Mouse (Mus musculus) testis, postnatal 10 days (tissue): ENCODE results near the gene Khdrbs1.
"Not testable (repeated sequence)": the region's sequence is repeated elsewhere in the genome, so short reads cannot be mapped to it uniquely, and the experiment has no call there.

Experiments used
- DNase-seq: peaks from one replicate; pipeline ENCODE4 v3.0.0; 2021; ENCODE audit warnings: low spot score

Gene Khdrbs1

DNA sequence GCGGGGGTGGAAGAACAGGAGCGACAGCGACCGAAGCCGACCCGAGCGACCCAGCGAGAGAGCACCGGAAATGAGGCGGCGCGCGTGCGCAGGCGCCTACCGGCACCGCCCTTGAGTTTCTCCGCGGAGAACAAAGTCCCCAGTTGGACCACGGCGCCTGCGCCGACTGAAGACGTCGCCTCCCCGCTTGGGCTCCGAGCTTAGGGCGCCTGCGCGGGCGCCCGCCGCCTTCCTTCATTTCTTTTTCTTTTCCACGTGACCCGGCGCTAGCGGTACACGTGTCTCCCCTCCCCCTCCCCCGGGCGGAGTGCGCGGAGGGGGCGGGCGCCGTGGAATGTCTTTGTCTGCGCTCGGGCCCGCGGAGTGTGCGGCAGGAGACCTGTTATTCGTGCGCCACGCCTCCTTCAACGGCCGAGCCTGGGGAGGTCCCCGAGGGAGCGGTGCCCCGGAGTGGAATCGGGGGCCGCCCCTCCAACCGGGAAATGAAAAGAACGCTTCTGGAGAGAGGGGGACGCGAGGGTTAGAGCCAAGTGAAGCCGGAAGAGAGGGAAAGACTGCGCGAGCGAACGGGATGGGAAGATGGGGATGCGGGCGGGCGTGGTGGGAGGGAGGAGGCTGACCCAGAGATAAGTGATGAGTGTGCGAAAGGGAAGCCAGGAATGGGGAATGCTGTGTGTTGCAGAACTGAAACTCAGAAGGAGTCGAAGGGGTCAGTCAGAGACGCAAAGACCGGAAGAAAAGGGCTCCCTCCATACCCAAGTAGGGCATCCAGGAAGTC, at the start of gene Khdrbs1:
TSS of gene Khdrbs1 (minus strand) at position 72 of the 778 bp plus-strand sequence.
- DNase-seq = peak; percentile 99

GRCm38 (mm10) chr4:129791399-129791798, 49.3 kb upstream of the Khdrbs1 start:
- DNase-seq = no peak

DNA sequence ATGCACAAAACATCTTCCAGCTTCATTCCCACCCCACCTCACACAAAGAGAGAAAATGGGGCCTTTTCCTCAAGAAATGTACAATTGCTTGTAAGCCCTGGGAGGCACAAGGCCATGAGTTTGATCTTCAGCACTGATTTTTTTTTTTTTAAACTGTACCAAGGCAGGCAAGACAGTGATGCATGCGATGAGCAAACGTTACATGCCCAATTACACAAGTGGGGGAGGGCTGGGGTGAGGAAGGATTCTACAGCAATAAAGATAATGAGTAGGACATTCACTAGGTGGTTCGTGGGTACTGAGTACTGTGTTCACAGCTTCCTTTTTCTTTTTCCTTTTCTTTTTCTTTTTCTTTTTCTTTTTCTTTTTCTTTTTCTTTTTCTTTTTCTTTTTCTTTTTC, 48.4 kb upstream of the Khdrbs1 start:
- no peak for DNase-seq

DNA sequence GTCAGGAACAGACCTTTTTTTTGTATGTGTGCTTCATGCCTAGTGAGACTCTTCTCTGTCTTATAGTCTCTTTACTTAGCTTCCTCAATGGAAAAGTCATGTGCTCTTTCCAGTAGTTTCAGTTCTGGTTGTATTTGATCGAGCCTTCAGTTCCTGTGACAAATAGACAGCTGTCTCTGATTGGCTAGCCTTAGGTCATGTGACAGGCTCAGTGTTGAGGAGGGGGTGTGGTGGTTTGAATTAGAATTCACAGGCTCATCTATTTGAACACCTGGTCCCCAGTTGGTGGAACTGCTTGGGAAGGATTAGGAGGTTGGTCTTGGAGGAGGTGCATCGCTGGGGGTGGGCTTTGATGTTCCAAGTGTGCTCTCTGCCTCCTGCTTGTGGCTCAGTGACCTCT, 47.5 kb upstream of the Khdrbs1 start:
- DNase-seq = no peak

- DNase-seq = no peak
Observed at GRCm38 (mm10) chr4:129788693-129789092, 46.6 kb upstream of the Khdrbs1 start.

DNA sequence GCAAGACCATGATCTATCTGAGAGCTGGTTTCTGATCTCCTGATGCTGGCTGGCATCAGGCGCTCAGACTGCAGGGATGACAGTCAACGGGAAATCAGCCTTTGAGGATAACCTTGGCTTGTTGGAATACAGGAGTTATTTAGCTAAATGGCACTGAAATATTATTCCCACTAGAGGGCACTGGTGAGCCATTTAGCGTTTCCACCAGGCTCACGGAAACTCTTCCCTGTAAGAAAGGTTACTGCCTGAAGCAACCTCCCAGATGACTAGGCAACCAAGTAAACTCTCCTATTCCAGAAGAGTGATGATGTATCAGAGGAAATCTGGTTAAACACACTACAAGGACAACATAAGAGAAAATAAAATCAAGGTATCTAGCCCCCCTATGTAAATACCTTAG, 43.1 kb upstream of the Khdrbs1 start:
- peak; percentile 65 for DNase-seq

DNA sequence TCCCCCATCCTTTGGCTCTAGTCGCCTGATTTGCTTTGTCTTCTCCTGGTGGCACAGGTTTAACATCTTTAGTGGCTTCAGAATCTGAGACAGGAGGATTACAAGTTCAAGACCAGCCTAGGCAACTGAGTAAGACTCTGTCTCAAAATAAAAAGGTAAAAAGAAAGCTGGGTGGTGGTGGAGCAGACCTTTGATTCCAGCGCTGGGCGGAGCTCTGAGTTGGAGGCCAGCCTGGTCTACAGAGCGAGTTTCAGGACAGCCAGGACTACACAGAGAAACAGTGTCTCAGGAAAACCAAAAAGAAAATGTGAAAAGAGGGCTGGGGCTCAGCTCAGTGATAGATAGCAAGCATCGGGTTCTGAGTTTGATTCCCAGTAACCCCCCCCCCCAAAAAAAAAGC, 41.4 kb upstream of the Khdrbs1 start:
- no peak for DNase-seq

DNA sequence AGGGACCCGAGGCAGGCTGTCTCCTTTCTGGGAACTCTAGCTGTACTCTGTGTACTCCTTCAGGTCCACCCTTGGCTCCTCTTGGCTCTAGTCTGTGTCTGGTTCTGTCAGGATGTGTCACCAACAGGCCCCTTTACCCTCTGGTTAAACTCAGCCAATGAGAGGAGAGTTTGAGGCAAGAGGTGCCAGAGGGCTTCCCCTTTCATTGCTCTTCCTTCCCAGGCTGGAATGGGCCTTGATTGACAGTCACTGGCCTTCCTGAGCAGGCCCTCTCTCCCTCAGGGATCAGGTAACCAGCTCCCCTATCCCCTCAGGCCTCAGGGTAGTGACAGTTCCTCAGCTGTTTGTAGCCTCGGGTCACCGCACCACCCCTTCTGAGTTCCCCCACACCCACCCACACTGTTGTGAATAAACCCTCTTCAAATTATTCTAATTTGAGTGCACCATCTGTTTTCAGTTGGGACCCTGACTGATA, 40.8 kb upstream of the Khdrbs1 start:
- DNase-seq = no peak

DNA sequence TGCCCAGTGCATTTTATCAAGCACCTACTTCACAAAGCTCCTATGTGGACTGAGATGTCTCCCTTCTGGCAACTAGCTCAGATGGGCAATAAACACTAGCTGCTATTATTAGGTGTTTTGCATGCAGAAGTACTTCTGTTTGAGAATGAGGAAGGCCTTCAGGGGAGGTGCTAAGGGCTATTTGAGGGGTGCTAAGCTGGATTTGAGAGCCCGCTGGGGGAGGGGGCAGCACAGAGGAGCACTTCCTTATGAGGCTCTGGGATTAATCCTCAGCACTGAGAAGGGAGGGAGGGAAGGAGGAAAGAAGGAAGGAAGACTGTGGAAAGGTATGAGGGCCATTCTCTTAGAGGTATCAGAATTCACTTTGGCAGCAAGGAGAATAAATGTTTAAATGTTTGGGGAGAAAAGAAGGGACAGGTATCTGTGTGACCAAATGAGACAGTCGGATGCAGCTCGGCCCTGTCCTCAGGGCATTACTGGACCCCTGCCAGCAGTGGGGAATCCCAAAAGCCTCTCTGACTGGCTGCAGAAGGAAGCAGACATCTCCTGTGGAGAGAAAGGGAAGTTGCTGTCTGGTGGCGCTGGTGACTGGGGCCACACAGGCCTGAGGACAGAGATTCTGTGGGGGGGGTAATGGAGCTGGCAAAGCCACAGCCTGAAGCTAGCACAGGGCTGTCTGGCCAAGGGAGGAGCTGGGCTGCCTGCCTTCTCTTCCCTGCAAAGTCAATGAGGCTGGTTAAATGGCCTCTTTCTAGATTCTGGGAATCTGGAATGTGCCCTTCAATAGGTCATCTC, 40.0 kb upstream of the Khdrbs1 start:
- peak; percentile 71 for DNase-seq

DNA sequence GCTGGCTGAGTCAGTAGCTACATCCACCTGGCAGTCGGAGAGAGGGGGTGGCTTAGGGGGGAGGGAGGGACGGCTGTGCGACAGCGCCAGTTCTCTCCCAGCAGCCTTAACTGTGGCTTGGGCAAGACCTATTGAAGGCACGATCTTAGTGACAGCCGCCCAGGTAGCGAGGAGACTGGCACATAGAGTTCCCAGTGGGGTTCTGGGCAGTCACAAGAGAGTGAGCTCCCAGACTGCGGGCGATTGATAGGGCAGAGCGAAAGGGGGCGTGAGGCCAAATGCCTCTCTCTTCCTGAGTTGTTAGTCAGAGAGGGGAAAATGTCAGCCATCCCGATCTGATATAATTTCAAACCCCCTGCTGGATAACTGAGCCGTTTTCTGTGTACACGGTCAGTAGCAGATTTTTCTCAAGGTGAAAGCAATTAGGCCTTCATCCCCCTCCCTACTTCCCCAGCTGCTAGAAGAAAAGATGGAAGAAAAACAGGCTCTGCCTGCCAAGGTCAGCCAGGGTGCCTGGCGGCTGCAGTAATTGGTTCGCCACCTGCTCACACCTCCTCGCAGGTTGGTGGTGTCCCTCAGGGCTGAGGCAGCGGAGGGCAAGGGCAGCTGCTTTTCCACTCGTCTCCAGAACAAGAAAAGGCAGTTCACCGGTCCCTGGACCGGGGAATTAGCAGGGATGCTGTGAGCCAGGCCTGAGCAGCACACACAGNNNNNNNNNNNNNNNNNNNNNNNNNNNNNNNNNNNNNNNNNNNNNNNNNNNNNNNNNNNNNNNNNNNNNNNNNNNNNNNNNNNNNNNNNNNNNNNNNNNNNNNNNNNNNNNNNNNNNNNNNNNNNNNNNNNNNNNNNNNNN, 29.8 kb upstream of the Khdrbs1 start:
- no peak for DNase-seq

GRCm38 (mm10) chr4:129771314-129771671, 29.2 kb upstream of the Khdrbs1 start:
- no peak for DNase-seq

DNA sequence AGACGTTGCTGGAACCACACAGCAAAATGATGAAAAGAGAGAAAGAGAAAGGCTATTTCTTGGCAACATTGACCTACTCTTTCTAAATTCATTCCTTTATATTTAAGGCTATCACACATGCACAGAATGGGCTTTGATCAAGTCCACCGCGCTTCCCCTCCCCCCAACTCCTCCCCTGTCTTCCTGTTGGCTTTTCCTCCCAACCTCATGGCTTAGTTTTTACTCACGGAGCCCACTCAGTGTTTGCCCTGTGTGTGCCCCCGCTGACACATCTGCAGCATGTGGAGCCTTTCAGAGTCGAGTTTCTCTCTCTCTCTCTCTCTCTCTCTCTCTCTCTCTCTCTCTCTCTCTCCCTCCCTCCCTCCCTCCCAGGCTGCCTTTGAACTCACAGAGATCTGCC, 28.5 kb upstream of the Khdrbs1 start:
- DNase-seq = no peak

GRCm38 (mm10) chr4:129768742-129769141, 26.6 kb upstream of the Khdrbs1 start:
- DNase-seq = not testable (repeated sequence)

GRCm38 (mm10) chr4:129767782-129768181, 25.7 kb upstream of the Khdrbs1 start:
- no peak for DNase-seq

GRCm38 (mm10) chr4:129765351-129765750, 23.2 kb upstream of the Khdrbs1 start:
- no peak for DNase-seq

- not testable (repeated sequence) for DNase-seq
Observed at GRCm38 (mm10) chr4:129762496-129762895, 20.4 kb upstream of the Khdrbs1 start.

DNA sequence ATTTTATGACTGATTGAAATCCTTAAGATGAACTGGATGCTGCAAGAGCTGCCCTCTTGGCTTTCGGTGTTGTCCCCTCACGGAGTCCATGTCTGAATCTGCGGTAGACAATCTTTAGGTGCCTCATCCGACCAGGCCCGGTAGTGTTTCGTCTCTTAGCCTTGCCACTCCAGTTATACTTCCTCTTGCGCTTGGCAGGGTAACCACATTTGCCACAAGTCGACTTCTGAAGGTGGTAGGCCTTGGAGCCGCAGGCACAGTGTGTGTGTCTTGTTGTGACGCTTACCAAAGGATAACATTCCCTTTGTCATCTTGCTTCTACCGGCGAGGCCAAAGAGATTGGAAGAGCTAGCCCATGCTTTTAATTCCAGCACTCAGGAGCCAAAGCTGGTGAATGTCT, 19.5 kb upstream of the Khdrbs1 start:
- no peak for DNase-seq

DNA sequence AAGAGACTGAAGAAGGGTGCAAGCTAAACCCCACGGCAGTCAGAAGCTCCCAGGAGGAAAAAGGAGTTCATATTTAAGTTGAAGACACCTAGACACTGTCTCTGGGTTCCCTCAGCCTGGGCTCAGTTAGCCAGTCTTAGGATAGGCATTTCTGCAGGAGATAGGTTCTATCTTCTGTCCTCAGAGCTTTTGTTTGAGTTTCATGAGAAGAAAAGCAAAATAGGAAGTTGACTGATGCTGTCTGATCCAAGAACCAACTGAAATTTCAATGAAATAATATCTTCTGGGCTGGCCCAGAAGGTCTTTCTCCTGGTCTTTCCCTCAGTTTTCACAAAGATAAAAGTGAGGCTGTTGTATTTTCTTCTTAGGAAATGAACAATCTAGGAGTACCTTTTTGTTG, 13.4 kb upstream of the Khdrbs1 start:
- no peak for DNase-seq

GRCm38 (mm10) chr4:129754742-129755141, 12.6 kb upstream of the Khdrbs1 start:
- no peak for DNase-seq

DNA sequence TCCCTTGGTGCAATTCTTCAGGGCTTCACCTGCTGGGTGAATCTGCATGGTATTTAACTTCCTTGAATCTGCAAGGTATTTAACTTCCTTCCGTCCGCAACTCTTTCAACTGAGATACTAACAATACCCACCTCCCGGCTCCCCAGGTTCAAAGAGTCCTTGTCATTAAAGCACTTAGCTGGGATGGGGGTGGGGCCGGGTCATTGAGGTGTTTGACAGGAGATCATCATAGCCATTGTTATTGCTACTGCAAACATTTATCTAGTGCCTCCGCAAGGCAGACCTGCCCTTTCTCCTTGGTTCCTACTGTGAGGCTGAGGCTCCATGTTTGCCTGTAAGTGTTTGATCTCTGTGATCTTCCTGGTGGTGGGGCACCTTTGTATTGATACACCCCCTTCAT, 8.3 kb upstream of the Khdrbs1 start:
- DNase-seq = no peak

- DNase-seq = no peak
Observed at GRCm38 (mm10) chr4:129746591-129746990, 4.5 kb upstream of the Khdrbs1 start.

DNA sequence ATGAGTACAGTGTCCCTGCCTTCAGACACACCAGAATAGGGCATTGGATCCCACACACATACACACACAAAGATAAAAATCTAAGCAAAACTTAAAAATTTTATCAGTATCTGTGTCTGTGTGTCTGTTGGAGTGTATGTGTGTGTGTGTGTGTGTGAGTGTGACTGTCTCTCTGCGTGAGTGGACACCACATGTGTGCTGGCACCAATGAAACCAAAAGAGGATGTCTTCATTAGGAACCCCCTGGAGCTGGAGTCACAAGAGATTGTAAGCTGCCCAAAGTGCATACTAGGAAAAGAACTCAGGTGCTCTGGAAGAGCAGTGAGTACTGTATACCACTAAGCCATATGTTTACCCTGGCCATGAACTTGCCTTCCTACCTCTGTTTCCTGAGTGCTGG, 4.0 kb upstream of the Khdrbs1 start:
- DNase-seq = no peak
